Mouse (Mus musculus) stomach, embryonic 14.5 days (tissue): ENCODE data around the gene Abcg1. TPM values are rescaled to one million over a fixed set of nuclear protein-coding genes. Genes with fewer than 3 reads are reported as not detected.

Source experiments
- ATAC-seq: fragments of 200-750 bp; cut with Nextera tagmentation; 2 replicates; pipeline ENCODE4 v1.8.0; 2017; ENCODE audit warnings: low read depth, moderate TSS enrichment; ENCODE audit not compliant: insufficient number of reproducible peaks, insufficient read depth, low FRiP score
- H3K27ac ChIP-seq: fragments of 300-500 bp; sonication (generic); 2 replicates; pipeline ENCODE4 v1.5.1; 2014; ENCODE audit warnings: mild to moderate bottlenecking, low read length, moderate library complexity, mixed read lengths
- H3K27me3 ChIP-seq: fragments of 300-500 bp; sonication (generic); 2 replicates; pipeline ENCODE4 v1.6.1; 2014; ENCODE audit warnings: low read length, control low read depth, mixed read lengths; ENCODE audit not compliant: control insufficient read depth, insufficient read depth
- H3K36me3 ChIP-seq: fragments of 300-500 bp; sonication (generic); 2 replicates; pipeline ENCODE4 v1.6.1; 2014; ENCODE audit warnings: mild to moderate bottlenecking, control low read depth, low read length, moderate library complexity, mixed read lengths; ENCODE audit not compliant: control insufficient read depth, insufficient read depth
- H3K4me1 ChIP-seq: fragments of 300-500 bp; sonication (generic); 2 replicates; pipeline ENCODE4 v1.6.1; 2014; ENCODE audit warnings: low read length, control low read depth, mixed read lengths; ENCODE audit not compliant: control insufficient read depth, insufficient read depth
- H3K4me2 ChIP-seq: fragments of 300-500 bp; sonication (generic); replicated peaks from 2 replicates; pipeline ENCODE4 v1.6.1; 2014; ENCODE audit warnings: low read depth, low read length, control low read depth
- H3K4me3 ChIP-seq: fragments of 300-500 bp; sonication (generic); 2 replicates; pipeline ENCODE4 v1.5.1; 2014; ENCODE audit warnings: low read depth, low read length, control low read depth
- H3K9ac ChIP-seq: fragments of 300-500 bp; sonication (generic); replicated peaks from 2 replicates; pipeline ENCODE4 v1.6.1; 2014; ENCODE audit warnings: low read depth, mild to moderate bottlenecking, control low read depth, low read length, moderate library complexity, mixed read lengths
- H3K9me3 ChIP-seq: fragments of 300-500 bp; sonication (generic); 2 replicates; pipeline ENCODE4 v1.6.1; 2016; ENCODE audit warnings: low read depth, low read length, control low read depth; ENCODE audit not compliant: control insufficient read depth
- WGBS: fragments of 180-500 bp; shearing (Covaris S2); extraction: QIAGEN DNeasy Blood & Tissue Kit; methylation state at CpG from one replicate; pipeline ENCODE4 v1.1.7; 2014; 5-methylcytosine and 5-hydroxymethylcytosine counted together
- polyA plus RNA-seq: library from polyadenylated mRNA; unstranded; fragments of >200 nt; fragmentation: Nextera tagmentation; extraction: Ambion mirVana; gene quantifications from 2 replicates; pipeline ENCODE4 v1.2.1, GENCODE M21; 2014

Abcg1 gene
- polyA plus RNA-seq, 1 experiment from 2014 or later: 6.6 TPM

DNA sequence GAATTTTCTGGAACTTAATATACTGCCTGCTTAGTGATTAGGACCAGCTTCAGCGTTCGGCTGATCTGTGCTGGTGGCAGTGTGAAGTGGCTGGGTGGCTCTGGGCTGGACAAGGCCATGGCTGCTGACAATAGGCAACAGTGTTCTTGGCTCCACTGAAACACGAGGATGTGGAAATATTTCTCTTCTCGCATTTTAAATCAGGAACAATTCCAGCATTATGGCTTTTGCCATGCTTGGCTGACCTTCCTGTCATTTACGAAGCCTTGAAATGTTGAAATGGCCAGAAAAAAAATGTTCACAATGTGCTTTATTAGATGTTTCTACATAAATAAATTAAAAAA, 32.7 kb upstream of the Abcg1 start:
- Histone ChIP-seq H3K9me3 (no peaks in the 10 kb centered on the region), H3K9ac (no peak overlapping the region), H3K27ac (no peak overlapping the region), H3K27me3 (no peaks in the 10 kb centered on the region), H3K4me2 (no peak overlapping the region), H3K4me3 (no peak overlapping the region), H3K4me1 (no peaks in the 10 kb centered on the region), H3K36me3 (no peaks in the 10 kb centered on the region)
- WGBS: 70% methylated on average over 5 of the region's 5 CpGs
- ATAC-seq: no peak

DNA sequence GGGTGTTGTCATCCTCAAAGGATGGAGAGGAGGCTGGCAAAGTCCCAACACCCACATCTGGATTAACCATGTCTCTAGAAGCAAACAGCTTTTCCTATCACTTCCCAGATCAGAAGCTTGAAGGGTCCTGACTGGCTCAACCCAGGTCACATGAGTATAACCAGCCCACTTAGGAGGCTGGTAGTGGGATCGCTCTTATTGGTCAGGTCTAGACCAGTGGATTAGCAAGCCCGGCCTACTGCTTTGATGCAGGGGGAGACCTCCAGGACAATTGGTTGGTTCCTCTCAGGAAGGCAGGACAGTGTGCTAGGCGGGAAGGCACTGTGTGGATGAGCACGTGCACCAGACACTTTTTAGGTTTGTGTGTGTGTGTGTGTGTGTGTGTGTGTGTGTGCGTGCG, 30.5 kb upstream of the Abcg1 start:
- Histone ChIP-seq H3K27ac (no peak overlapping the region), H3K9ac (no peak overlapping the region), H3K4me2 (no peak overlapping the region), H3K36me3 (no peaks in the 10 kb centered on the region), H3K9me3 (no peaks in the 10 kb centered on the region), H3K27me3 (no peaks in the 10 kb centered on the region), H3K4me1 (no peaks in the 10 kb centered on the region), H3K4me3 (no peak overlapping the region)
- 79% methylated on average over 6 of the region's 6 CpGs for WGBS
- ATAC-seq: no peak

DNA sequence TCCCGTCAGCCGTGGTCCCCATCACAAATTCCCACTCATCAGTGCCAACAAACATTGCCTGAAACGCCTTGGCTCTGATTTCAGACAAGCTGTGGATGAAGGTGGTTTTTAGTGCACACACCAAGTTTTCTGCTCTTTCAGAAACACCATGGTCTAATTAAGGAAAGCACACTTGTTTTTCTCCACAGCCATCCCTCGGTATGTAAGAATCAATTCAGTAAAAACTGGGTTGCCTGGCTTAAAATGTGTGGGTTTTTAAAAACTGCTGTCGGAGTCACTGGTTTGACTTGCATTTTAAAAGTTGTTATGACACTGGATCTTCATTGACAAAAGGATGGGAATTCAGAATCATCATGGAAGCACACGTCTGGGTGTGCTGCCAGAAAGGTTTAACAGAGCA, 29.8 kb upstream of the Abcg1 start:
- Histone ChIP-seq H3K36me3 (no peaks in the 10 kb centered on the region), H3K4me1 (no peaks in the 10 kb centered on the region), H3K27me3 (no peaks in the 10 kb centered on the region), H3K9me3 (no peaks in the 10 kb centered on the region), H3K4me3 (no peak overlapping the region), H3K27ac (no peak overlapping the region), H3K4me2 (no peak overlapping the region), H3K9ac (no peak overlapping the region)
- no peak for ATAC-seq
- WGBS: 84% methylated on average over 6 of the region's 6 CpGs

DNA sequence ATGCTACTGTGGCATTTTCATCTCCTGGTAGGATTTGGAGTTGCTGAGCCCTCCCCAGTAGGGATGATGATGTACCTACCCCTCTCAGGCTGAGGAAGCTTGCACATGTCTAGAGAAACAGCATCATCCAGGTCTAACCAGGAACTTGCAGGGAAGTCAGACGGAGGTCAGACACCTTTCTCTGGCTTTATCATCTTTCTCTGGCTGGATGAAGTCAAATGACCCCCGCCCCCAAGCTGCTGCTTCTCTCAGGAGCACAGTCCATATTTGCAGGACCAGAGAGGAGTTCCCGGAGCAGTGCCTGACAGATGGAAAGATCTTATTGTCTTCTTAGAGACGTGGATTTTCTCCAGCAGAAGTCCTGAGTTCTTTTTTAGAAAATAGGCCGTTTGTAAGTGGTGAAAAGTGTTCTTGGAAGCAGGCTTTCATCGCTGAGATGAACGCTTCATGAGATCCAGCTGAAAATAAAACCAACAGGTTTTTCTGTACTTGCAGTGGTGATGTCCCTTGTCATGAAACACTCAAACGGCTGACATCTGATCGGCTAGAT, 28.6 kb upstream of the Abcg1 start:
- ATAC-seq: no peak
- Histone ChIP-seq H3K27me3 (no peaks in the 10 kb centered on the region), H3K4me3 (no peak overlapping the region), H3K27ac (no peak overlapping the region), H3K9ac (no peak overlapping the region), H3K4me2 (no peak overlapping the region), H3K4me1 (no peaks in the 10 kb centered on the region), H3K36me3 (no peaks in the 10 kb centered on the region), H3K9me3 (no peaks in the 10 kb centered on the region)
- WGBS: 77% methylated on average over 9 of the region's 9 CpGs

DNA sequence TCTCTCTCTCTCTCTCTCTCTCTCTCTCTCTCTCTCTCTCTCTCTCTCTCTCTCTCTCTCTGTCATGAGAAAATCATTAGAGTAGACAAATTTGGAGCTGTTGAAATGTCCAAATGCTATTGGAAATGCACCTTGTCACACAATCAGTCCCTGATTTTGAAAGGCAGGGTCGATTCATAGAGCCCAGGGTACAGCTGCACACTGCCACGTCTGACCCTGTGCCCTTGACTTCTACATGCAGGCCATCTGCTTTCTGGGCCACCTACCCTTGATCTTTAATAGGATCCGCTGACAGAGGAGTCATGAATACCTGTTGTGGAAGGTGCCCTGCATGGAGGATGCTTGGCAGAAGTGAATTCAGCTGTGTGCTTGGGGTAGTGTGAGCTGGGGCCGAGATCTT, 28.1 kb upstream of the Abcg1 start:
- Histone ChIP-seq H3K4me2 (no peak overlapping the region), H3K36me3 (no peaks in the 10 kb centered on the region), H3K27me3 (no peaks in the 10 kb centered on the region), H3K27ac (no peak overlapping the region), H3K4me1 (no peaks in the 10 kb centered on the region), H3K9ac (no peak overlapping the region), H3K4me3 (no peak overlapping the region), H3K9me3 (no peaks in the 10 kb centered on the region)
- no peak for ATAC-seq
- 85% methylated on average over 4 of the region's 4 CpGs for WGBS

DNA sequence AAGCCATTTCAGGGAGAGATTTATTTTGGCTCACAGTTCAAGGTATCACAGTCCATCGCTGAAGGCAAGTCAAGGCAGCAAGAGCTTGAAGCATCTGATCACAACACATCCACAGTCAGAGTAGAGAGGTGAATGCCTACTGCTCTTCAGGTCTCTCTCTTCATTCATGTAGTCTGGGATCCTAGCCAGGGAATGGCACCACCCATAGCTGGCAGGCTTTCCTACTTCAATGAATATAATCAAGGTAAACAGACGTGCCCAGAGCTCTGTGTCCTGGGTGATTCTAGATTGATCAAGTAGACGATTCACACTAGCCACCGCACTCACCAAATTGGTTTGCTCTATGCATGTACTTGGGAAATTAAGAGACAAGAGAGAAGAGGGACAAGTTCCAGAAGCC, 25.1 kb upstream of the Abcg1 start:
- Histone ChIP-seq H3K4me3 (no peak overlapping the region), H3K9ac (no peak overlapping the region), H3K9me3 (no peaks in the 10 kb centered on the region), H3K4me2 (no peak overlapping the region), H3K36me3 (no peaks in the 10 kb centered on the region), H3K4me1 (no peaks in the 10 kb centered on the region), H3K27me3 (no peaks in the 10 kb centered on the region), H3K27ac (no peak overlapping the region)
- WGBS: 85% methylated on average over 4 of the region's 4 CpGs
- ATAC-seq: no peak

DNA sequence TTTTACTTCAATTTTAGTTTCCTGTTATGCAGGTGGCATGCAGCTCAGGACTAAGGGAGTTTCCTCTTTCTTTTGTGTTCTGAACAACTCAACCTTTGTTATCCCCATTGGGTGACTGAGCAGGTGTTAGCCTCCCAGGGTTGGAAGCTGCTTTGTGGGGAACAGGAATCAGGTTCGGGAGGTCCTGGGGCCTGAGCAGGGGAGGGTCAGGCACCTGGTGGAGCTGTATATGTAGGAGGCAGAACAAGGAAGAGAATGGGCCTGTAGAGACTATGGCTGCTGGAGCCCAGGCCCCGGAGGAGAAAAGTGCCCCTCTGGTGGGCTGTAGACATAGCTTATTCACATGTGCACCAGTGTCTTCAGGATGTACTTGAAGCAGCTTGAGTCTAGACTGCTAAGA, 24.2 kb upstream of the Abcg1 start:
- ATAC-seq: no peak
- H3K4me3 ChIP-seq: no peak overlapping the region
- no peak overlapping the region for H3K27ac ChIP-seq
- no peak overlapping the region for H3K9ac ChIP-seq
- H3K9me3 ChIP-seq: no peaks in the 10 kb centered on the region
- 63% methylated on average over 2 of the region's 2 CpGs for WGBS
- no peaks in the 10 kb centered on the region for H3K27me3 ChIP-seq
- no peak overlapping the region for H3K4me2 ChIP-seq
- H3K36me3 ChIP-seq: no peaks in the 10 kb centered on the region
- H3K4me1 ChIP-seq: no peaks in the 10 kb centered on the region

DNA sequence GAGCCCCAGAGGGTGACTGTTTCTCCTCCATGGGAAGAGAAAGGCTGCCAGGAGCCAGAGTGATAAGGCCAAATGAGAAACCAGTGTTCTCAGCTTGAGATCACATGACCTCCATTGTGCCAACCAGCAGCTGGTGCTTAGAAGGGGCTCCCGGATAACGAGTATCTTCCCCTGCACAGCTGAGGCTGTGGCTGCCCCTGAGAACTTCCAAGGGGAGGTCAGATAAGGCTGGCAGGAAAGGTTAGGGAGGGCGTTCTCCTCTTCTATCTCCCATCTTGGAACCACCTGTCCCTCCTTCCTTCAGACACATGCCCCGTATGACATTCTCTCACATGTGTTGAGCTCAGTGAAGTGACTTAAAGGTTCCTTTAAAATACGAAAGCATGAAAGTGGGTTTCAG, 23.3 kb upstream of the Abcg1 start:
- no peak overlapping the region for H3K4me3 ChIP-seq
- WGBS: 57% methylated on average over 5 of the region's 5 CpGs
- no peak overlapping the region for H3K4me2 ChIP-seq
- H3K4me1 ChIP-seq: no peaks in the 10 kb centered on the region
- H3K27ac ChIP-seq: no peak overlapping the region
- no peaks in the 10 kb centered on the region for H3K36me3 ChIP-seq
- H3K27me3 ChIP-seq: no peaks in the 10 kb centered on the region
- no peaks in the 10 kb centered on the region for H3K9me3 ChIP-seq
- no peak overlapping the region for H3K9ac ChIP-seq
- no peak for ATAC-seq

DNA sequence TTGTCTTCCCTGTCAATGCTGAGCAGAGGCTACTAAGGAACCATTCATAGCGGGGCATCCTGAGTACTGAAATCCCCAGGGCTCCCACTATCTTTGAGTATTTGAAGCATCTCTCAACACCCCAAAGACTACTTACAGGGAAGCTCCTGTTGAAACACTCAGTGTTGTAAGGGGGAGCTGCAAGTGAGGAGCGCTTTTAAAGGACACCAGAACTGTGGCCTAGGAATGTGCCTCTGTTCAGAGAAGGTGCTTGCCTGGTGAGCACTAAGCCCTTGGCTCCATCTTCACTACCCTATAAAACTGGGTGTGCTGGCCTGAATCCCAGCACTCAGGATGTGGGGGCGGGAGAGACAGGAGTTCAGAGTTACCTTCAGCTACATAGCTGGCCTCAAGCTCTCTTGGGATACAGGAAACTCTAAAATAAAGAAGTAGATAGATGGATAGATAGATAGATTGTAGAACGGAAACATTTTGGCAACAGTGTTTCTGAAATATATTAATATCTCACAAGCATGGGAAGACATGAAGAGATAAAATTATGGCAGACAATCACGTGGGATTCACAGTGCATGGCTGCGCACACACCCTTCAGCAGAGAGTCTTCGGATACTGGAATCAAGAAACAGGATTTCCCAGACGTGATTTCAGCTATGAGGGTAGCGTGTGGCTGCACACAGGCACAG, 22.7 kb upstream of the Abcg1 start:
- H3K4me2 ChIP-seq: no peak overlapping the region
- H3K4me3 ChIP-seq: no peak overlapping the region
- 83% methylated on average over 9 of the region's 9 CpGs for WGBS
- ATAC-seq: no peak
- no peaks in the 10 kb centered on the region for H3K27me3 ChIP-seq
- H3K4me1 ChIP-seq: no peaks in the 10 kb centered on the region; the same call in 1 of the 2 replicates
- H3K36me3 ChIP-seq: no peaks in the 10 kb centered on the region
- H3K27ac ChIP-seq: no peak overlapping the region
- no peaks in the 10 kb centered on the region for H3K9me3 ChIP-seq
- H3K9ac ChIP-seq: no peak overlapping the region
